Mouse (Mus musculus) erythroblast, embryonic 14.5 days (primary cell): ENCODE results near the gene Cyp1a2. TPM values are rescaled to one million over a fixed set of nuclear protein-coding genes. Genes with fewer than 3 reads are reported as not detected.

ENCODE experiments used
- H3K27me3 ChIP-seq: 2 replicates; pipeline ENCODE4 v1.6.1; 2012; ENCODE audit warnings: inconsistent platforms; ENCODE audit not compliant: control insufficient read depth
- H3K36me3 ChIP-seq: 2 replicates; pipeline ENCODE4 v1.6.1; 2012; ENCODE audit warnings: mild to moderate bottlenecking, inconsistent platforms; ENCODE audit not compliant: control insufficient read depth
- H3K4me1 ChIP-seq: 2 replicates; pipeline ENCODE4 v1.6.1; 2012; ENCODE audit warnings: inconsistent platforms; ENCODE audit not compliant: control insufficient read depth
- H3K4me3 ChIP-seq: replicated peaks from 2 replicates; pipeline ENCODE3; 2012; ENCODE audit warnings: moderate library complexity, mild to moderate bottlenecking, inconsistent platforms
- H3K9me3 ChIP-seq: 2 replicates; pipeline ENCODE4 v1.6.1; 2012; ENCODE audit warnings: low read length, inconsistent platforms, mixed read lengths; ENCODE audit not compliant: control insufficient read depth
- GATA1 ChIP-seq: IDR thresholded peaks from 2 replicates; pipeline ENCODE4 v1.6.1; 2012; ENCODE audit warnings: low read length, inconsistent platforms, mixed read lengths
- TAL1 ChIP-seq: IDR thresholded peaks from 3 replicates; pipeline ENCODE4 v1.6.1; 2012; ENCODE audit warnings: low read length, inconsistent platforms, mixed read lengths
- polyA plus RNA-seq: library from polyadenylated mRNA; stranded (reverse); fragments of >175 nt; gene quantifications from 2 replicates; pipeline ENCODE4 v1.2.3, GENCODE M21; 2012

The Cyp1a2 gene
- polyA plus RNA-seq, 1 experiment = not detected

- Histone ChIP-seq H3K27me3 (no peaks in the 10 kb centered on the region), H3K36me3 (peaks cover 20% of the 10 kb centered on the region), H3K4me3 (peak overlapping the region; percentile 92), H3K9me3 (peaks cover 6% of the 10 kb centered on the region), H3K4me1 (peaks cover 23% of the 10 kb centered on the region)
- no peak for TF ChIP-seq TAL1
- TF ChIP-seq GATA1 = no peak
These were observed 25.3 kb upstream of the Cyp1a2 start for GRCm38 (mm10) chr9:57708720-57709274.

GRCm38 (mm10) chr9:57708068-57708719 lies 24.7 kb upstream of the Cyp1a2 start, which contains the start of gene Edc3:
TSS of gene Edc3 (plus strand) at chr9:57708540.
- H3K9me3 ChIP-seq = peaks cover 6% of the 10 kb centered on the region
- peaks cover 15% of the 10 kb centered on the region for H3K36me3 ChIP-seq
- peak within 1 kb of the TSS; percentile 92 for H3K4me3 ChIP-seq
- TF ChIP-seq TAL1 (no peak), GATA1 (no peak)
- peaks cover 23% of the 10 kb centered on the region for H3K4me1 ChIP-seq
- H3K27me3 ChIP-seq = no peaks in the 10 kb centered on the region

DNA sequence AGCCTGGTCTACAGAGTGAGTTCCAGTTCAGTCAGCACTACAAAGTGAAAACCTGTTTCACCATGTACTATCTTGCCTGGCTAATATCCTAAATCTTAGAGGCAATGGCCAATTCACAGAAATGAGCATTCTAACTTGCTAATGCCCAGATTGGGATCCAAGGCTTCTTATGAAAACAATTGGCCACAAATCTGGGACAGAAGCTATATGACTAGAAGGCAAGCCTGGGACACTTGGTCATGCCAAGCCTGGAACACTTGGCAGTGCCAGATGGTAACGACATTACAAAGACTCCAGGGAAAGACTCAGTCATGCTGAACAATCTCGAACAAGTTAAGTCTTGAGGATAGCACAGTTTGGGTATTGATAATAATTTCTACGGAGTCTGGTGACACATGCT lies 23.0 kb upstream of the Cyp1a2 start:
- Histone ChIP-seq H3K4me1 (peaks cover 23% of the 10 kb centered on the region), H3K9me3 (peaks cover 6% of the 10 kb centered on the region), H3K27me3 (no peaks in the 10 kb centered on the region), H3K36me3 (peaks cover 2% of the 10 kb centered on the region), H3K4me3 (no peak overlapping the region)
- TF ChIP-seq GATA1 (no peak), TAL1 (no peak)

- H3K9me3 ChIP-seq = no peaks in the 10 kb centered on the region
- H3K36me3 ChIP-seq = no peaks in the 10 kb centered on the region
- H3K4me3 ChIP-seq = no peak overlapping the region
- H3K27me3 ChIP-seq = peaks cover 47% of the 10 kb centered on the region
- TF ChIP-seq TAL1 (no peak), GATA1 (no peak)
- H3K4me1 ChIP-seq = peaks cover 20% of the 10 kb centered on the region
These were observed 15.1 kb upstream of the Cyp1a2 start for GRCm38 (mm10) chr9:57698466-57699150.

DNA sequence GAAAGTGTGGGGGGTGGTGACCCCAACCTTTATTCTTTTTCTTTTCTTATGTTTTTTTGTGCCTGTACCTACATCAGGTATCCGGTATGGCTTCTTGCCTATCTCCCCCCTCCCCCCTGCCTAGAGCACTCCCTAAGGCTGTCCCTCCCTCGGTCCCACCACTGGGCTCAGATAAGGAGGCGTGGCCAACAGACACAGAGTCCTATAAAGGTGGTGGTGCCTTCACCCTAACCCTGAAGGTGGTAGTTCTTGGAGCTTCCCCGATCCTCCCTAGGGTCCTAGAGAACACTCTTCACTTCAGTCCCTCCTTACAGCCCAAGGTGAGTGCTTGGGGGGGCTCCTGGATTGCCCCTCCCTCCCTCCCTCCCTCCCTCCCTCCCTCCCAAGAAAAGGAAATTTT lies 13.9 kb upstream of the Cyp1a2 start:
- peaks cover 57% of the 10 kb centered on the region for H3K27me3 ChIP-seq

GRCm38 (mm10) chr9:57696380-57697285 lies 13.1 kb upstream of the Cyp1a2 start:
- peaks cover 20% of the 10 kb centered on the region for H3K4me1 ChIP-seq
- H3K4me3 ChIP-seq = peak overlapping the region; percentile 49
- H3K27me3 ChIP-seq = peaks cover 61% of the 10 kb centered on the region
- H3K9me3 ChIP-seq = no peaks in the 10 kb centered on the region
- H3K36me3 ChIP-seq = no peaks in the 10 kb centered on the region
- TF ChIP-seq GATA1 (no peak), TAL1 (no peak)

More for the DNA sequence above, 13.9 kb upstream of the Cyp1a2 start:
- peaks cover 20% of the 10 kb centered on the region for H3K4me1 ChIP-seq
- no peaks in the 10 kb centered on the region for H3K9me3 ChIP-seq
- no peak overlapping the region for H3K4me3 ChIP-seq
- H3K36me3 ChIP-seq = no peaks in the 10 kb centered on the region
- TF ChIP-seq GATA1 (no peak), TAL1 (no peak)

DNA sequence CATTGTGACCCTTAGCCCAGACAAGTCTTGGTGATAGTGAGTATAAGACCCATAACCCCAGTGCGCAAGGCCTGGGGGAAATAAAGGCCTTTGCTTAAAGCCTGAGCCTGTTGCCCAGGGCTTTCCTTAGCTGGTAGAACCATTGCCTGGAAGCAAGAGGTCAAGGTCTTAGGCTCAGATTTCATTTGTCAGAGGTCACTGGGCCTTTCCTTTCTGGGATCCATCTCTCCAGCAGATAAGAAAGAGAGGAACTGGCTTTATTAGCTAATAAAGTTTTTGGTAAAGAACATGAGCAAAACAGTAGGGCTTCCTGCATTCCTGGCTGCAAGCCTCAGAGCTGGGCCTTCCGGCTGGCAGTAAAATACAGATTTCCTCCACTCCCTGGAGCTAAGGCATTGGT lies 10.6 kb upstream of the Cyp1a2 start:
- H3K4me1 ChIP-seq = peaks cover 20% of the 10 kb centered on the region
- H3K36me3 ChIP-seq = no peaks in the 10 kb centered on the region
- H3K9me3 ChIP-seq = no peaks in the 10 kb centered on the region
- H3K4me3 ChIP-seq = no peak overlapping the region
- no peak for TF ChIP-seq GATA1
- no peak for TF ChIP-seq TAL1
- peaks cover 61% of the 10 kb centered on the region for H3K27me3 ChIP-seq

- no peaks in the 10 kb centered on the region for H3K9me3 ChIP-seq
- no peaks in the 10 kb centered on the region for H3K36me3 ChIP-seq
- H3K4me1 ChIP-seq = peaks cover 7% of the 10 kb centered on the region
- H3K27me3 ChIP-seq = peaks cover 16% of the 10 kb centered on the region
- TF ChIP-seq GATA1 = no peak
- no peak for TF ChIP-seq TAL1
- no peak overlapping the region for H3K4me3 ChIP-seq
These were observed 5.1 kb upstream of the Cyp1a2 start for GRCm38 (mm10) chr9:57688606-57689005.

- TF ChIP-seq GATA1 = no peak
- TF ChIP-seq TAL1 = no peak
- H3K4me1 ChIP-seq = peaks cover 7% of the 10 kb centered on the region
- H3K9me3 ChIP-seq = no peaks in the 10 kb centered on the region
- H3K4me3 ChIP-seq = no peak overlapping the region
- peaks cover 12% of the 10 kb centered on the region for H3K27me3 ChIP-seq
- no peaks in the 10 kb centered on the region for H3K36me3 ChIP-seq
These were observed 4.7 kb upstream of the Cyp1a2 start for GRCm38 (mm10) chr9:57688158-57688557.
